Mouse (Mus musculus): ENCODE results near the gene Pm20d1. TPM values are rescaled to one million over a fixed set of nuclear protein-coding genes. Genes with fewer than 3 reads are reported as not detected.

Pm20d1 gene
- total and polyA plus RNA-seq, 3 experiments: 0.16 TPM; not detected in 2

GRCm38 (mm10) chr1:131804166-131804565 is 7.0 kb downstream of the Pm20d1 start:
- ATAC-seq (ENCODE audit: extremely low read depth, insufficient number of reproducible peaks, low FRiP score, poor library complexity, severe bottlenecking): no peak
- no peak for TF ChIP-seq TAL1 (conservative IDR thresholded peaks at IDR 0.05; ENCODE audit: low read depth, low read length)
- no peak for TF ChIP-seq GATA2 (IDR thresholded peaks at IDR 0.05; ENCODE audit: borderline replicate concordance, low read depth, low read length)
- TF ChIP-seq GATA1 (IDR thresholded peaks at IDR 0.05; ENCODE audit: borderline replicate concordance, low read length): no peak
- no peak for TF ChIP-seq CTCF (IDR thresholded peaks at IDR 0.05; ENCODE audit: low read depth, low read length)
- no peak for TF ChIP-seq POLR2AphosphoS5 (IDR thresholded peaks at IDR 0.05; ENCODE audit: insufficient replicate concordance, low read depth, low read length)
- Histone ChIP-seq H3K4me3 (ENCODE audit: low read depth, low read length) (no peak overlapping the region), H3K4me1 (ENCODE audit: insufficient read depth, low read depth, low read length) (peaks cover 4% of the 10 kb centered on the region), H3K36me3 (replicated peaks) (no peaks in the 10 kb centered on the region), H3K9me3 (replicated peaks) (no peaks in the 10 kb centered on the region), H3K27me3 (ENCODE audit: insufficient read depth, low read length) (peaks cover 40% of the 10 kb centered on the region)
- no peak for DNase-seq (ENCODE audit: low spot score)

GRCm38 (mm10) chr1:131808986-131809385 is 11.8 kb downstream of the Pm20d1 start:
- TF ChIP-seq POLR2AphosphoS5 (IDR thresholded peaks at IDR 0.05; ENCODE audit: insufficient replicate concordance, low read depth, low read length): no peak
- TF ChIP-seq GATA1 (IDR thresholded peaks at IDR 0.05; ENCODE audit: borderline replicate concordance, low read length): no peak
- TF ChIP-seq CTCF (IDR thresholded peaks at IDR 0.05; ENCODE audit: low read depth, low read length): no peak
- no peak for TF ChIP-seq GATA2 (IDR thresholded peaks at IDR 0.05; ENCODE audit: borderline replicate concordance, low read depth, low read length)
- no peak for TF ChIP-seq TAL1 (conservative IDR thresholded peaks at IDR 0.05; ENCODE audit: low read depth, low read length)
- H3K9me3 ChIP-seq (replicated peaks): no peaks in the 10 kb centered on the region
- peaks cover 39% of the 10 kb centered on the region for H3K27me3 ChIP-seq (ENCODE audit: insufficient read depth, low read length)
- ATAC-seq (ENCODE audit: extremely low read depth, insufficient number of reproducible peaks, low FRiP score, poor library complexity, severe bottlenecking): no peak
- no peaks in the 10 kb centered on the region for H3K36me3 ChIP-seq (replicated peaks)
- H3K4me3 ChIP-seq (ENCODE audit: low read depth, low read length): no peak overlapping the region
- H3K4me1 ChIP-seq (ENCODE audit: insufficient read depth, low read depth, low read length): no peaks in the 10 kb centered on the region
- no peak for DNase-seq (ENCODE audit: low spot score)

GRCm38 (mm10) chr1:131809651-131810050 is 12.5 kb downstream of the Pm20d1 start:
- no peaks in the 10 kb centered on the region for H3K9me3 ChIP-seq (replicated peaks)
- no peak overlapping the region for H3K4me3 ChIP-seq (ENCODE audit: low read depth, low read length)
- H3K4me1 ChIP-seq (ENCODE audit: insufficient read depth, low read depth, low read length): no peaks in the 10 kb centered on the region
- TF ChIP-seq CTCF (IDR thresholded peaks at IDR 0.05; ENCODE audit: low read depth, low read length) (no peak), TAL1 (conservative IDR thresholded peaks at IDR 0.05; ENCODE audit: low read depth, low read length) (no peak), GATA1 (IDR thresholded peaks at IDR 0.05; ENCODE audit: borderline replicate concordance, low read length) (no peak), POLR2AphosphoS5 (IDR thresholded peaks at IDR 0.05; ENCODE audit: insufficient replicate concordance, low read depth, low read length) (no peak), GATA2 (IDR thresholded peaks at IDR 0.05; ENCODE audit: borderline replicate concordance, low read depth, low read length) (no peak)
- DNase-seq (ENCODE audit: low spot score) (no peak), ATAC-seq (ENCODE audit: extremely low read depth, insufficient number of reproducible peaks, low FRiP score, poor library complexity, severe bottlenecking) (no peak)
- H3K27me3 ChIP-seq (ENCODE audit: insufficient read depth, low read length): peaks cover 35% of the 10 kb centered on the region
- no peaks in the 10 kb centered on the region for H3K36me3 ChIP-seq (replicated peaks)

DNA sequence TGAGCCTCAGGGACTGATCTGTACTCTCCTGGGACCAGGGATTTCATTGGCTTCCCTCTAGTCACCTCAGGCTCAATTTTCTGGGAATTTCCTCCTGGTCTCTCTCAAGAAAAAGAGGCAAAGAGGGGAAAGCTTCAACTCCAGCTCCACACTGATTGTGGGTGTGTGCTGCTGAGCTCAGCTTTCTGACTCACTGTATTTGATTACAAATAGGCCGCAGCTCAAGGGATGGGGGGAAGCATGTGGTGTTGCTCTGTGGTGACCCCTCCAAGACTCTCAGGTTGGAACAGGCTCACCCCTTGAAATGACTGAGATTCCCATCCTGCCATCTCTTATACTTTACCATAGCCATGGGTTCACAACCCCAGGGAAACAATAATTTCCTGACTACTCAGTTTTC is 14.2 kb downstream of the Pm20d1 start:
- ATAC-seq (ENCODE audit: extremely low read depth, insufficient number of reproducible peaks, low FRiP score, poor library complexity, severe bottlenecking) (no peak), DNase-seq (ENCODE audit: low spot score) (no peak)
- Histone ChIP-seq H3K4me3 (ENCODE audit: low read depth, low read length) (no peak overlapping the region), H3K9me3 (replicated peaks) (no peaks in the 10 kb centered on the region), H3K27me3 (ENCODE audit: insufficient read depth, low read length) (peaks cover 35% of the 10 kb centered on the region), H3K36me3 (replicated peaks) (no peaks in the 10 kb centered on the region), H3K4me1 (ENCODE audit: insufficient read depth, low read depth, low read length) (no peaks in the 10 kb centered on the region)
- TF ChIP-seq GATA1 (IDR thresholded peaks at IDR 0.05; ENCODE audit: borderline replicate concordance, low read length) (no peak), TAL1 (conservative IDR thresholded peaks at IDR 0.05; ENCODE audit: low read depth, low read length) (no peak), CTCF (IDR thresholded peaks at IDR 0.05; ENCODE audit: low read depth, low read length) (no peak), POLR2AphosphoS5 (IDR thresholded peaks at IDR 0.05; ENCODE audit: insufficient replicate concordance, low read depth, low read length) (no peak), GATA2 (IDR thresholded peaks at IDR 0.05; ENCODE audit: borderline replicate concordance, low read depth, low read length) (no peak)

DNA sequence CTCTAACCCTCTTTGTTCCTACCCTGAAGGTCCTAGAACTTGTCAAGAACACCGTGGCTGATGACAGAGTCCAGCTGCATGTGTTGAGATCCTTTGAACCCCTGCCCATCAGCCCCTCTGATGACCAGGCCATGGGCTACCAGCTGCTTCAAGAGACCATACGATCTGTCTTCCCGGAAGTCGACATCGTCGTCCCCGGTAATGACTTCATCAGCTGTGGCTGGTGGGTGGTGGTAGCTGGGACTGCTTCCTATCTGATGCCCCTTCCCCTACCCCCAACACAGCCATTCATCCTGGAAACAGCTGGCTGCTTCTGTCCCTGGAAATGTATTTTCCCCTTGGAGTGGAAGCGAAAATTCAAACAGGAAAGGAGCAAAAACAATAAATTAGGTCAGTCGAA is 14.8 kb downstream of the Pm20d1 start:
- Histone ChIP-seq H3K9me3 (replicated peaks) (no peaks in the 10 kb centered on the region), H3K27me3 (ENCODE audit: insufficient read depth, low read length) (peaks cover 41% of the 10 kb centered on the region), H3K4me1 (ENCODE audit: insufficient read depth, low read depth, low read length) (no peaks in the 10 kb centered on the region), H3K4me3 (ENCODE audit: low read depth, low read length) (no peak overlapping the region), H3K36me3 (replicated peaks) (no peaks in the 10 kb centered on the region)
- TF ChIP-seq GATA2 (IDR thresholded peaks at IDR 0.05; ENCODE audit: borderline replicate concordance, low read depth, low read length) (no peak), TAL1 (conservative IDR thresholded peaks at IDR 0.05; ENCODE audit: low read depth, low read length) (no peak), CTCF (IDR thresholded peaks at IDR 0.05; ENCODE audit: low read depth, low read length) (no peak), POLR2AphosphoS5 (IDR thresholded peaks at IDR 0.05; ENCODE audit: insufficient replicate concordance, low read depth, low read length) (no peak), GATA1 (IDR thresholded peaks at IDR 0.05; ENCODE audit: borderline replicate concordance, low read length) (no peak)
- ATAC-seq (ENCODE audit: extremely low read depth, insufficient number of reproducible peaks, low FRiP score, poor library complexity, severe bottlenecking) (no peak), DNase-seq (ENCODE audit: low spot score) (no peak)

DNA sequence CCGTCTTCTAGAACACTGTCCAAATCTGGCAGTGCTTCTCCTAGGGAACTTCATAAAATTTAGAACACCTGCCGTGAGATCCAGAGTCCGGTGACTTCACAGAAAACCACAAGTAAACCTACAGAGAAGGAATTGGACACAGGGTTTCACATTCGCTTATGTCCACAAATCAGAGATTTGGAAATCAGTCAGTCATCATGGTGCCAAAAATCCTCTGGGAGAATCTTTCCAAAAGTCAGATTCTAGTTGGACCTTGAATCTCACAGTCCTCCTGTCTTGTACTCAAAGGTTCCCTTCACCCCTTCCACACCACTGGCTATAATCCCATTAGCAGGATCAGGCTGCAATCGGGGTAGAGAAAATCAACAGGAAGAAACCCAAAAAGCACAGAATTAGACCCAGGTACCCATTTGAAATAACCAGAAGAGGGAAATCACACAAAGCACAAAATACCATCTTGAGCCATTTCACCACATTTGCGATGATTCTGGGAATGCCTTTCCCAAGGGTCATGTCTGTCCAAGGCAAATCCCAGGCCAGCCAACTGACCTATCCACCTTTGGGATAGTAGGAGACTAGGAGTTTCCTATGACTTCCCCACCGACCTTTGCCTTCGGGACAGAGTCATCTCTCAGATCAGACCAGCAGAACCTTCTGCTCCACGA is 15.6 kb downstream of the Pm20d1 start:
- DNase-seq (ENCODE audit: low spot score) (no peak), ATAC-seq (ENCODE audit: extremely low read depth, insufficient number of reproducible peaks, low FRiP score, poor library complexity, severe bottlenecking) (no peak)
- Histone ChIP-seq H3K4me3 (ENCODE audit: low read depth, low read length) (no peak overlapping the region), H3K4me1 (ENCODE audit: insufficient read depth, low read depth, low read length) (no peaks in the 10 kb centered on the region), H3K27me3 (ENCODE audit: insufficient read depth, low read length) (peaks cover 45% of the 10 kb centered on the region), H3K9me3 (replicated peaks) (no peaks in the 10 kb centered on the region), H3K36me3 (replicated peaks) (no peaks in the 10 kb centered on the region)
- no peak for TF ChIP-seq GATA2 (IDR thresholded peaks at IDR 0.05; ENCODE audit: borderline replicate concordance, low read depth, low read length)
- no peak for TF ChIP-seq GATA1 (IDR thresholded peaks at IDR 0.05; ENCODE audit: borderline replicate concordance, low read length)
- no peak for TF ChIP-seq POLR2AphosphoS5 (IDR thresholded peaks at IDR 0.05; ENCODE audit: insufficient replicate concordance, low read depth, low read length)
- TF ChIP-seq TAL1 (conservative IDR thresholded peaks at IDR 0.05; ENCODE audit: low read depth, low read length): no peak
- TF ChIP-seq CTCF (IDR thresholded peaks at IDR 0.05; ENCODE audit: low read depth, low read length): no peak
